Mouse (Mus musculus) megakaryocyte, embryonic 14.5 days (primary cell): Measurements from ENCODE around the gene Sema5b.

ENCODE experiments used
- FLI1 ChIP-seq: IDR thresholded peaks from 2 replicates; pipeline ENCODE4 v1.6.1; 2012; ENCODE audit warnings: low read length, inconsistent platforms, mixed read lengths
- GATA1 ChIP-seq: IDR thresholded peaks from 3 replicates; pipeline ENCODE4 v1.6.1; 2012; ENCODE audit warnings: mixed read lengths, low read length, inconsistent platforms, borderline replicate concordance

DNA sequence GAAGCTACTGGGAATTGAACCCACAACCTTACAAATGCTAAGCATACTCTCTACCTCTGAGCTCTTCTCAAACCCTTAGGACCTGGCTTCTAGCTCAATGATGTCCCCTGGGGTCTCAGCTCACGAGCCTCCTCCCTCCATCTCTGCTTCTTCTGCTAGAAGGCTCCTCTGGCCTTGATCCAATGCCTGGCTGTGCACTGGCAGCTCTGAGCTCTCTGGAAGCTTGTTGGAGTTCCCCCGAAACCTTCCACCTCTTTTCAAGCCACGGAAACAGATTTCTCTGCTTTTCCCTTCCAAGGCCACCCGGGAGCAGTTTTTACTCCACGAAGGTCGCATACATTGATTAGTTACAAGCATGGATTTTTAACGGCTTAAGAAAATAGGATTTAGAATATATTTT, 145.5 kb downstream of the Sema5b start:
- TF ChIP-seq GATA1 = no peak
- no peak for TF ChIP-seq FLI1
